Mouse (Mus musculus) MEL (cell line): ENCODE data around the gene Prpf19. TPM values are rescaled to one million over a fixed set of nuclear protein-coding genes. Genes with fewer than 3 reads are reported as not detected.

Experiments
- DNase-seq: peaks from one replicate; pipeline ENCODE4 v3.0.0; 2011; ENCODE audit warnings: low read depth, low spot score
- H3K27ac ChIP-seq: 2 replicates; pipeline ENCODE4 v1.5.1; 2012; ENCODE audit warnings: low read depth, mild to moderate bottlenecking, control low read depth, low read length, moderate library complexity; ENCODE audit not compliant: control insufficient read depth
- H3K27me3 ChIP-seq, 2 experiments: fragments of 150-350 bp in 1 of 2; sonication (generic) in 1 of 2; 2 replicates each; pipeline ENCODE4 v1.6.1; 2012; ENCODE audit warnings: low read length in 2 of 2, mild to moderate bottlenecking in 2 of 2, improper control_type of control experiment in 1 of 2, moderate library complexity in 1 of 2; ENCODE audit not compliant: insufficient read depth in 2 of 2, control insufficient read depth in 1 of 2
- H3K36me3 ChIP-seq, 2 experiments: 2 replicates each; pipeline ENCODE4 v1.6.1; 2012 to 2014; ENCODE audit warnings: low read length in 2 of 2, improper control_type of control experiment in 1 of 2, inconsistent platforms in 1 of 2, mild to moderate bottlenecking in 1 of 2; ENCODE audit not compliant: insufficient read depth in 2 of 2, control insufficient read depth in 1 of 2
- H3K4me1 ChIP-seq, 2 experiments: fragments of 150-350 bp in 1 of 2; sonication (generic) in 1 of 2; 2 replicates each; pipeline ENCODE4 v1.6.1; 2012; ENCODE audit warnings: low read length in 2 of 2, improper control_type of control experiment in 1 of 2, mild to moderate bottlenecking in 1 of 2; ENCODE audit not compliant: insufficient read depth in 2 of 2, control insufficient read depth in 1 of 2
- H3K4me3 ChIP-seq, 2 experiments: fragments of 150-350 bp in 1 of 2; sonication (generic) in 1 of 2; 2 replicates each; pipeline ENCODE4 v1.5.1; 2012; ENCODE audit warnings: low read depth in 2 of 2, low read length in 2 of 2, mild to moderate bottlenecking in 2 of 2, moderate library complexity in 2 of 2, control low read depth in 1 of 2, improper control_type of control experiment in 1 of 2; ENCODE audit not compliant: control insufficient read depth in 1 of 2, insufficient read depth in 1 of 2
- H3K79me2 ChIP-seq: 2 replicates; pipeline ENCODE4 v1.6.1; 2012; ENCODE audit warnings: mild to moderate bottlenecking, low read length, moderate library complexity; ENCODE audit not compliant: control insufficient read depth, poor library complexity, insufficient read depth
- H3K9ac ChIP-seq: 2 replicates; pipeline ENCODE4 v1.6.1; 2012; ENCODE audit warnings: low read depth, mild to moderate bottlenecking, control low read depth, low read length, moderate library complexity; ENCODE audit not compliant: control insufficient read depth, poor library complexity, severe bottlenecking
- H3K9me3 ChIP-seq: fragments of 150-350 bp; sonication (generic); replicated peaks from 2 replicates; pipeline ENCODE4 v1.6.1; 2012; ENCODE audit warnings: mild to moderate bottlenecking, low read length, improper control_type of control experiment, moderate library complexity; ENCODE audit not compliant: insufficient read depth
- BHLHE40 ChIP-seq: IDR thresholded peaks from 2 replicates; pipeline ENCODE4 v1.6.1; 2012; ENCODE audit warnings: low read depth, mild to moderate bottlenecking, inconsistent platforms, low read length, improper control_type of control experiment, borderline replicate concordance
- CHD1 ChIP-seq: IDR thresholded peaks from 2 replicates; pipeline ENCODE4 v1.6.1; 2012; ENCODE audit warnings: low read depth, mild to moderate bottlenecking, inconsistent platforms, low read length, improper control_type of control experiment
- CHD2 ChIP-seq: IDR thresholded peaks from 2 replicates; pipeline ENCODE4 v1.6.1; 2011; ENCODE audit warnings: low read length, improper control_type of control experiment
- CTCF ChIP-seq, 3 experiments: IDR thresholded peaks in 2 of 3; conservative IDR thresholded peaks in 1 of 3; 2 replicates each; pipeline ENCODE4 v1.5.1; 2011 to 2012; ENCODE audit warnings: low read length in 3 of 3, low read depth in 2 of 3, mild to moderate bottlenecking in 2 of 3, improper control_type of control experiment in 1 of 3, inconsistent platforms in 1 of 3, mixed read lengths in 1 of 3, moderate library complexity in 1 of 3; ENCODE audit not compliant: control insufficient read depth in 1 of 3, insufficient read depth in 1 of 3, poor library complexity in 1 of 3, severe bottlenecking in 1 of 3
- E2F4 ChIP-seq: IDR thresholded peaks from 2 replicates; pipeline ENCODE4 v1.6.1; 2011; ENCODE audit warnings: low read depth, low read length, improper control_type of control experiment, borderline replicate concordance
- ELF1 ChIP-seq: IDR thresholded peaks from 2 replicates; pipeline ENCODE4 v1.6.1; 2014; ENCODE audit warnings: low read depth, mild to moderate bottlenecking, inconsistent platforms, low read length, improper control_type of control experiment, moderate library complexity
- EP300 ChIP-seq, 2 experiments: IDR thresholded peaks; 2 replicates each; pipeline ENCODE4 v1.6.1; 2011; ENCODE audit warnings: improper control_type of control experiment in 2 of 2, low read length in 2 of 2, low read depth in 1 of 2, mild to moderate bottlenecking in 1 of 2
- ETS1 ChIP-seq: IDR thresholded peaks from 2 replicates; pipeline ENCODE4 v1.6.1; 2012; ENCODE audit warnings: low read depth, mild to moderate bottlenecking, inconsistent platforms, low read length, improper control_type of control experiment, moderate library complexity
- GATA1 ChIP-seq: IDR thresholded peaks from 2 replicates; pipeline ENCODE4 v1.6.1; 2011; ENCODE audit warnings: low read depth, low read length, improper control_type of control experiment
- JUND ChIP-seq: IDR thresholded peaks from 2 replicates; pipeline ENCODE4 v1.6.1; 2011; ENCODE audit warnings: low read depth, mild to moderate bottlenecking, improper control_type of control experiment, low read length
- KAT2A ChIP-seq: conservative IDR thresholded peaks from 2 replicates; pipeline ENCODE4 v1.6.1; 2012; ENCODE audit warnings: low read depth, low read length, improper control_type of control experiment, inconsistent platforms
- MAFK ChIP-seq: IDR thresholded peaks from 2 replicates; pipeline ENCODE4 v1.6.1; 2011; ENCODE audit warnings: low read depth, mild to moderate bottlenecking, low read length, improper control_type of control experiment, borderline replicate concordance
- MAX ChIP-seq: IDR thresholded peaks from 2 replicates; pipeline ENCODE4 v1.6.1; 2011; ENCODE audit warnings: low read length, improper control_type of control experiment
- MAZ ChIP-seq: IDR thresholded peaks from 2 replicates; pipeline ENCODE4 v1.6.1; 2012; ENCODE audit warnings: low read depth, mild to moderate bottlenecking, inconsistent platforms, low read length, improper control_type of control experiment
- MXI1 ChIP-seq: IDR thresholded peaks from 2 replicates; pipeline ENCODE4 v1.6.1; 2011; ENCODE audit warnings: mild to moderate bottlenecking, low read depth, low read length, improper control_type of control experiment
- MYB ChIP-seq: IDR thresholded peaks from 2 replicates; pipeline ENCODE4 v1.6.1; 2011; ENCODE audit warnings: mild to moderate bottlenecking, low read depth, low read length, improper control_type of control experiment
- MYC ChIP-seq: IDR thresholded peaks from 2 replicates; pipeline ENCODE4 v1.6.1; 2011; ENCODE audit warnings: low read depth, mild to moderate bottlenecking, low read length, improper control_type of control experiment, moderate library complexity
- NRF1 ChIP-seq: IDR thresholded peaks from 2 replicates; pipeline ENCODE4 v1.6.1; 2014; ENCODE audit warnings: low read depth, mild to moderate bottlenecking, inconsistent platforms, low read length, improper control_type of control experiment, moderate library complexity; ENCODE audit not compliant: poor library complexity, insufficient read depth, severe bottlenecking
- RAD21 ChIP-seq: IDR thresholded peaks from 2 replicates; pipeline ENCODE4 v1.6.1; 2011; ENCODE audit warnings: mild to moderate bottlenecking, low read depth, low read length, improper control_type of control experiment
- RCOR1 ChIP-seq: IDR thresholded peaks from 2 replicates; pipeline ENCODE4 v1.6.1; 2012; ENCODE audit warnings: low read depth, mild to moderate bottlenecking, inconsistent platforms, low read length, improper control_type of control experiment
- SIN3A ChIP-seq: IDR thresholded peaks from 2 replicates; pipeline ENCODE4 v1.6.1; 2012; ENCODE audit warnings: low read length, improper control_type of control experiment, inconsistent platforms
- SMC3 ChIP-seq: IDR thresholded peaks from 2 replicates; pipeline ENCODE4 v1.6.1; 2011; ENCODE audit warnings: low read depth, low read length, improper control_type of control experiment
- TAL1 ChIP-seq: IDR thresholded peaks from 2 replicates; pipeline ENCODE4 v1.6.1; 2012; ENCODE audit warnings: mild to moderate bottlenecking, inconsistent platforms, low read length, moderate library complexity, mixed read lengths
- TBP ChIP-seq: IDR thresholded peaks from 2 replicates; pipeline ENCODE4 v1.8.0; 2011; ENCODE audit warnings: low read depth, low read length, improper control_type of control experiment
- TCF12 ChIP-seq: IDR thresholded peaks from 2 replicates; pipeline ENCODE4 v1.6.1; 2014; ENCODE audit warnings: low read depth, mild to moderate bottlenecking, inconsistent platforms, low read length, improper control_type of control experiment, moderate library complexity
- USF1 ChIP-seq: IDR thresholded peaks from 2 replicates; pipeline ENCODE4 v1.6.1; 2014; ENCODE audit warnings: low read depth, mild to moderate bottlenecking, inconsistent platforms, low read length, improper control_type of control experiment, moderate library complexity
- USF2 ChIP-seq, 2 experiments: IDR thresholded peaks; 2 replicates each; pipeline ENCODE4 v1.6.1; 2011 to 2012; ENCODE audit warnings: improper control_type of control experiment in 2 of 2, low read length in 2 of 2, borderline replicate concordance in 1 of 2, inconsistent platforms in 1 of 2, low read depth in 1 of 2, mild to moderate bottlenecking in 1 of 2; ENCODE audit not compliant: insufficient read depth in 1 of 2
- ZC3H11A ChIP-seq: IDR thresholded peaks from 2 replicates; pipeline ENCODE4 v1.6.1; 2012; ENCODE audit warnings: low read depth, mild to moderate bottlenecking, inconsistent platforms, low read length, improper control_type of control experiment
- ZKSCAN1 ChIP-seq: IDR thresholded peaks from 2 replicates; pipeline ENCODE4 v1.6.1; 2012; ENCODE audit warnings: low read depth, mild to moderate bottlenecking, inconsistent platforms, low read length, improper control_type of control experiment, moderate library complexity
- polyA plus RNA-seq, 2 experiments: library from polyadenylated mRNA; stranded (reverse) in 1 of 2; unstranded in 1 of 2; fragments of >175 nt in 1 of 2; fragments of >200 nt in 1 of 2; gene quantifications; 2 replicates each; pipeline versions ENCODE4 v1.2.1 to v1.2.4; 2012; ENCODE audit warnings: low replicate concordance in 2 of 2, low read depth in 1 of 2; ENCODE audit not compliant: insufficient read length in 2 of 2, insufficient read depth in 1 of 2, missing spikeins in 1 of 2
- total RNA-seq: library from RNA; depleted of rRNA; stranded (reverse); fragments of 300-350 nt; gene quantifications from 2 replicates; pipeline ENCODE4 v1.2.3, GENCODE M21; 2012

Gene Prpf19
- total and polyA plus RNA-seq, 3 experiments = 128 to 363 (median 158) TPM

- Histone ChIP-seq H3K4me3 (0 out of 4 replicates have a peak within 1 kb of the TSS, but pooled peaks of 1 of the 2 experiments have one; percentile 4), H3K9ac (no peak within 1 kb of the TSS), H3K9me3 (no peaks in the 10 kb centered on the region), H3K4me1 (peaks cover 10 to 32% of the 10 kb centered on the region in 2 experiments), H3K36me3 (peaks cover 0 to 20% of the 10 kb centered on the region in 2 experiments; a peak in 2 of 4 replicates), H3K79me2 (no peaks in the 10 kb centered on the region), H3K27me3 (no peaks in the 10 kb centered on the region), H3K27ac (peak within 1 kb of the TSS; percentile 54)
- TF ChIP-seq NRF1 (no peak), MAX (no peak), USF2 (IDR thresholded peaks at IDR 0.05; ENCODE audit: borderline replicate concordance in 1 of 2, insufficient read depth in 1 of 2, low read depth in 1 of 2, low read length in 2 of 2) (no peak), TAL1 (0 out of 2 replicates have a peak, but pooled peaks have one; percentile 20), RCOR1 (no peak), EP300 (IDR thresholded peaks at IDR 0.05; ENCODE audit: low read depth in 1 of 2, low read length in 2 of 2) (peak; percentile 46 to 58; a peak in 3 of 4 replicates), MAZ (no peak), TCF12 (0 out of 2 replicates have a peak, but pooled peaks have one; percentile 35), SMC3 (no peak), GATA1 (peak; percentile 75), CHD1 (no peak), JUND (no peak), MYB (no peak), CHD2 (no peak), TBP (no peak)
- peak; percentile 74 for DNase-seq
These were observed 42.1 kb downstream of the Prpf19 start, which contains the start of gene Ptgdr2 for GRCm38 (mm10) chr19:10937110-10937563. TSS of gene Ptgdr2 (plus strand) at chr19:10937160.

- Histone ChIP-seq H3K27ac (no peak overlapping the region; the same call in 1 of the 2 replicates), H3K79me2 (no peaks in the 10 kb centered on the region), H3K27me3 (no peaks in the 10 kb centered on the region), H3K4me1 (peaks cover 10 to 32% of the 10 kb centered on the region in 2 experiments), H3K4me3 (no peak overlapping the region), H3K36me3 (peaks cover 2 to 20% of the 10 kb centered on the region in 2 experiments; a peak in 3 of 4 replicates), H3K9me3 (no peaks in the 10 kb centered on the region), H3K9ac (no peak overlapping the region)
- peak; percentile 66 for DNase-seq
- TF ChIP-seq TAL1 = no peak
- 0 out of 2 replicates have a peak, but pooled peaks have one; percentile 26 for TF ChIP-seq RCOR1
- no peak for TF ChIP-seq JUND
- TF ChIP-seq NRF1 = no peak
- no peak for TF ChIP-seq MAFK
- no peak; the same call in 1 of the 2 replicates for TF ChIP-seq BHLHE40
- no peak for TF ChIP-seq ELF1
- TF ChIP-seq CHD2 = no peak
- no peak for TF ChIP-seq SMC3
- no peak for TF ChIP-seq RAD21
- peak; percentile 42 to 57; a peak in 2 of 4 replicates for TF ChIP-seq EP300 (IDR thresholded peaks at IDR 0.05; ENCODE audit: low read depth in 1 of 2, low read length in 2 of 2)
- peak; percentile 61 for TF ChIP-seq ETS1
- TF ChIP-seq E2F4 = no peak
- TF ChIP-seq SIN3A = peak; percentile 37; the same call in 1 of the 2 replicates
- peak; percentile 24; the same call in 1 of the 2 replicates for TF ChIP-seq MXI1
- TF ChIP-seq ZC3H11A = no peak
- no peak for TF ChIP-seq USF1
- TF ChIP-seq MYB = no peak
- TF ChIP-seq TCF12 = 0 out of 2 replicates have a peak, but pooled peaks have one; percentile 14
- peak; percentile 90 for TF ChIP-seq GATA1
- TF ChIP-seq ZKSCAN1 = no peak
- no peak for TF ChIP-seq MAX
- TF ChIP-seq CTCF (IDR thresholded peaks at IDR 0.05 in 2 of 3, conservative IDR thresholded peaks at IDR 0.05 in 1 of 3; ENCODE audit: control insufficient read depth in 1 of 3, insufficient read depth in 1 of 3, low read depth in 2 of 3, low read length in 3 of 3, poor library complexity in 1 of 3, severe bottlenecking in 1 of 3) = no peak
- TF ChIP-seq MYC = no peak
- no peak for TF ChIP-seq KAT2A
These were observed 43.7 kb downstream of the Prpf19 start for GRCm38 (mm10) chr19:10938771-10939170.
